Mouse (Mus musculus) lung, postnatal 25 days (tissue): ENCODE measurements at regions not wholly inside any gene's neighbourhood (a gene's known extent, or its start where the extent isn't known, plus 50 kb on each side); places are given as distances from the start of the nearest gene placed in this dataset.

ENCODE experiments used
- DNase-seq: peaks from one replicate; pipeline ENCODE4 v3.0.0; 2022; ENCODE audit warnings: low spot score

GRCm38 (mm10) chr9:103813791-103814190 lies 52.2 kb upstream of the Tmem108 start:
- DNase-seq: no peak

DNA sequence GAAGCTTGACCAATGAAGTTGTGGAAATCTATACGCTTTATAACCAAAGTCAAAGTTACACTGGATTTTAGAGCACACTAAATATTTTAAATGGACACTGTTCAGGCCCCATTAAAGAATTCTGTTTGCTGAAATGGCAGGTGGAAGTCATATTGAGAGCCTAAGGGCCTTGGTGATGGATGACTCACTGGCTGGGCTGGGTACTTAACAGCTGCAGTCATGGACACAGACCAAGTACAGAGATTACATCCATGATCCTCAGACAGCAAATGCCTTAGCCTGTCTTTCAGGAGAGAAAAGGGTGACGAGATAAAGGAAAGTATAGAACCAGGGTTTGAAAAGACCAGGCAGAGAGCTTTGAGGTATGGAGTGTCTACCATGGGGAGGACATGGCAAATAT lies 57.4 kb upstream of the Tmem108 start:
- DNase-seq: no peak

DNA sequence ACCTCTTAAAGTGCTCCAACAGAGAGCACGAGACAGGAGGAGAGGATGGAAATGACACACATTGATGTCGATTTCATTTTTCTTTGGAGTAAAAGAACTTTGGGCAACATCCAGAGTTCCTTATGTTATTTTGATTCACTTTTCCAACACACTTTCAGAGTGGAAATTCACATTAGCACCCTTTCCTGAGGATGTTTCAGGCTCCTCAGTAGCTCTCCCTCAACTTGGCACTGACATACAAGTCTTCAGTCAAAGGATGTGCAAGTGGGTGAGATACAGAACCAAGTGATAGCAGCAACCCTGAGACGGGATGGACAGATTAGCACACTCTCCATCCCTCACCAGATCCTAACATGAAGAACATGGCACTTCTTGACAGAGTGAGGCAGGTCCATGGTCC lies 60.0 kb upstream of the Tmem108 start:
- no peak for DNase-seq

DNA sequence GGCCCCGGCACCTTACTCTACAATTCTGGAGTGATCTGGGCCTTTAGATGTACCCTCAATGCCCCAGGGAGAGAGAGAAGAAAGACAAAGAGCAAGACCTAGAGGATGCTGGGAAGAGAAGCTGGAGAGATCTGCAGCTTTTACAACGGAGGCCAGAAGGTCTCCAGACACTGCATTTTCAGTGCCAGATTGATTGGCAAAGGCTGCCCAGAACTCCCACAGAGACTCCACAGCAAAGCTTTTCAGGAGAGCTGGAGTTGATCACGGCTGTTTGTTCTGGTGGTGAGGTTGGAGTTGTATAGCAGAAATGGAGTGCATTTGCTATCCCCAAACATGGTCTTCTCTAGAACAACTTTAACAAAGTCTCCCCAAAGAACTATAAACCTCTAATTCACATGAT lies 61.9 kb upstream of the Tmem108 start:
- DNase-seq: no peak

GRCm38 (mm10) chr9:103841199-103841598 lies 79.6 kb upstream of the Tmem108 start:
- DNase-seq: no peak

DNA sequence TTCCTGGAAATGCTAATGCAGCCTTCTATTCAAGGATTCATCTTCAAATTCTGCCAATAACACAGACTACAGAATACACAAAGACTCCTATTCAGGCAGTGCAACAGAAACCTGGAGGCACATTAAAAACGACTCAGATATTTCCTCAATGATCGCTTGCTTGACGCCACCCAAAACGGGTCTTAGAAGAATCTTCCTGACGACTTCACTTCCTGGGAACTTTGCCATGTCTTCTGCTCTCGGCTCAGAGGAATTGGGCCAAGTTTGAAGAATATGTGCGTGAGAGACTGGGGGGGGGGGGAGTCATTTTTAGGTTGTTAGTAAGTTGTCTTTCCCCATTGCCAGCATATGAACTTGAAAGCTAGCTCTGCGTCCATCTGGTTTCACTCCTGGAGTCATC lies 82.2 kb upstream of the Tmem108 start:
- no peak for DNase-seq

GRCm38 (mm10) chr9:103845916-103846457 lies 84.3 kb upstream of the Tmem108 start:
- no peak for DNase-seq

DNA sequence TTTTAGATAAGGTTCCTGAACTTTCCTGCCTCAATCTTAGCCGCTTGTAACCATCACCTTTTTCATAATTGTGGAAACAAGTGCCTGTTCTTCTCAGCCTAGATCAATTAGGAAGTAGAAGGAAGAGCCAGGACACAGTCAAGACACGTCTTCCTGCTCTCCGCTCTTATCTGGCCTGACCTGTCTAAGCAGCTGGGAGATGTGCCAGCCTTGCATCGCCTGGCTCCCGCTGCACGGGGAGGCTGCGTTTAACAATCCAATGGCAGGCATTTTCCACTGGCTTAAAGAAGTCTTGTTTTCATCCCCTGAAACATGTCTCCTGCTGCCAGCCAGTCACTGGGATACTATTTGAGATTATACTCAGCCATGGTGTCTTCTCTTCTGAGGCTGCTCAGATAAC lies 86.3 kb upstream of the Tmem108 start:
- DNase-seq: no peak

DNA sequence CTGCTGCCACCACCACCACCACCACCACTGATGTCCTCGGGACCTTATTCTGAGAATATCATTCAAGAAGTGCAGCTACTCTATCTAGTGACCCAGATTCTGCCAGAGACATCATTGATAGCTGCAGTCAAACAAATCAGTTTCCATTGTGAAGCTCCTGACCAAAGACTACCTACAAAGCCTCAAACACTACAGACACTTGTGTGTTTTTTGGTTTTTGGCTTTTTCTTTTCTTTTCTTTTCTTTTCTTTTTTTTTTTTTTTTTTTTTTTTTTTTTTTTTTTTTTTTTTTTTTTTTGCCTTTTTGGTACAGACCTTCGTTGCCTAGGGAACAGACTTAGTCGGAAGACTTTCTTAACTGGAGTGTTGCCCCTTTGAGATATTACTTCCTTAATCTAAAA lies 87.4 kb upstream of the Tmem108 start:
- DNase-seq: no peak

- DNase-seq: no peak
Observed at GRCm38 (mm10) chr9:103852691-103853090, 91.1 kb upstream of the Tmem108 start.

DNA sequence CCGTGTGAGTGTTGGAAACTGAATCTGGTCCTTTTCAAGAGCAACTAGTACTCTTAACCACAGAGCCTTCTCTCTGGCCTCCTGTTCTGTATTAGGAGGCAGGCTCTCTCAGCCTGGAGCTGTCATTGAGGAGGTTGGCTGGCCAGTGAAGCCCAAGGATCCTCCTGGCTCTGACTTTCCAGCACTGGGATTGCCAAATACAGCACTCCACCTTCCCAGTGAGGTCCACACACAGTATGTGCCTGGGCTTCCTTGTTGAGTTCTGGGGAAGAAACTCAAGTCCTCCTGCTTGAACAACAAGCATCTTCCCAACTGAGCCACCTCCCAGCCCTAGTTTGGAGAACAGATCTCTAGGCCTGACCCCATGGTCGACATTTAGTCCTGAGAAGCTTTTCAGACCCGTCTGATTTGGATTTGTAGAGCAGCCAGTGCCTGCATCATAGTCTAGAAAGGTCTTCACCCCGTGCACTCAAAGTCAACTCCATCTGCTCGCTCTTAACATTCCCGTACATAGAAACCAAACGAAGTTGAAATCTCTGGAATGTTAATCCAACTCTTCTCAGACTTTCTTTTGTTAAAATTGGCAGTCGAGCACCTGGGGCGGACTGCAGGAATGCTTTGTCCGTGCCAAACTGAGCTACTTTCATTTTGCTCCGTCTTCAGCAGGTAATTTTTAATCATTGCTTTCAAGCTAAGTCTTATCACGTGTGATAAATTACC lies 99.2 kb upstream of the Tmem108 start:
- DNase-seq: peak; percentile 34

DNA sequence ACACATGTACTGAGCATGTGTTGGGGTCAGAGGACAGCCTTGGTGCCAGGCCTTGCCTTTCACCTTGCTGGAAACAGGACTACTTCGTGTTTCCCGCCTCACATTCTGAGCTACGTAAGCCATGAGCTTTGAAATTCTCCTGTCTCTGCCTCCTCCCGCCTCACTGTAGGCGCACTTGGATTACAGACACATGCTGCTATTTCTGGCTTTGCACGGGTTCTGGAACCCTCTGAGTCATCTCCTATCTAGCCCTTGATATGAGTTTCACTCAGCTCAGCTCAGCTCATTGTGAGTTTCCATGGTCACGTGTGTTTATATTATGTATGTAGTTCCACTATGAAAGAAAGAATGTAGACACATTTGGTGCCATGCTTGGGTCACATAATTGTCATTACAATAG lies 100.9 kb upstream of the Tmem108 start:
- no peak for DNase-seq

- DNase-seq: no peak
Observed at GRCm38 (mm10) chr9:103867433-103868209, 106.0 kb upstream of the Tmem108 start.

DNA sequence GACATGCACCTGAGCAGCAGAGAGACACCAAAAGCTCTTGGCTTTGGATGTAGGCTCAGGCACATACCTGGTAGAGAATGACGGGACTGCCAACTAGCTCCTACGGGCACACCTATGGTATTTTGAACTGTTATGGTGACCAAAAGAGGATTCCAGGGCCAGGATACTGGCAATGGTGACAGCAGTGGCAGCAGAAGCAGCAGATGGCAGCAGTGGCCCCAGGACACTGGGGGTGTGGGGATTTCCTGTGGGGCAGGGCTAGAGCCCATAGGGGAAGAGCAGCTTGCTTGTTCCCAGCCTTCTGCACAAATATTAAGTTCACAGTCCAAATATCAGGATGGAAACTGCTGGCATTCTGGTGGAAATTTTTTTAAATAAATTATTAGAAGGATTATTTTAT lies 107.6 kb upstream of the Tmem108 start:
- no peak for DNase-seq

DNA sequence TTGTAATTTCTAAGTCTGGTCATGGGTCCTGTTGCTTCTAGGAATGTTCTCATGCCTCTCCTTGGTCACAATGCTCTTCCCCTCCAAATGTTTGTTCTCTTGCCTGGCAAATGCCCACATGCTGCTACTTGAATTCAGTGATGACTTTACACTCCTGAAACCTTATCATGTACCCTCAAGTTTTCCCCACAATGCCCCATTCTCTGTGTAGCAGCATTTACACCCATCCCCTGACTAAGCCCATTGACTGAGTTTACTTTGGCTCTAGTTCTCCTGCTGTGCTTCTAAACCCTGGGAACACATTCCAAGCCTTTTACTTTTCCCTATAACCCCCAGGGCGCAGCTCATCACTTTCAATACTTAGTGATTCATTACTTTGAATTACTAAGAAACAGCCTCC lies 110.5 kb upstream of the Tmem108 start:
- DNase-seq: peak; percentile 21

DNA sequence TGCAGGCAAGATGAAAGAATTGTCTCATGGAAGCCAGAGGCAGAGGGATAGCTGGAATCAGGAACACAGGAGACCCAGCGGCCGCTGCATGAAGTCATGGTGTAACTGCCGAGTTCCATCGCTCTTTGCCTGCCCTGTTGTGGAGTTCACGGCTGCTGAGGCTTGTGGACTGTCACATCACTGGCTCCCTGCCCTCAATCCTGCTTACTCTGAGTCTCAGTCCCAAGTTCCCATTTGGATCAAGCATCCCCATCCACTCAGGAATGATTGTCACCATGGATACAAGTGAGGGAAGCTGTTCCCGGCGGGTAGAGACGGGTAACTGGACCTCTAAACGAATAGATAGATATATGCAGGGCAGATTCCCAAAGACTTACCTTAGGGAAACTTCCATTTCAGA lies 112.2 kb upstream of the Tmem108 start:
- no peak for DNase-seq

- DNase-seq: no peak
Observed at GRCm38 (mm10) chr9:103877851-103878250, 116.2 kb upstream of the Tmem108 start.

DNA sequence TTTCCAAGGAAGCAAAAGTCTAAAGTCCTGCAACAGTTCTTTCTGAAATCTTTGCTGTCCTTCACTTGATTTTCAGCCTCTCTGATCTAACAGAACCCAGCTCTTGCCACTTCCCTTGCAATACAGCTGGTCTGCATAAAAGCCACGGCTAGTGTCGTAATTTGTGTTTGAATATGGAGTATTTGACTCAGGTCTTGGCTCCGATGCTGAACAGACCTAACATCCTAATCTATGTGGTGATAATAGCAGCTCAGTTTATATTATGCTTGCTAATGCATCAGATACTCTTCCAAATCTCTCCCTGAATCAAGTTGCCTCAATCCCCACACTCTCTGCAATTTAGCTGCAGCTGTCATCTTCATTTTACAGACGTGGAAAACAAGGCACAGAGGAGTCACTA lies 109.5 kb upstream of the Nphp3 start:
- no peak for DNase-seq

GRCm38 (mm10) chr9:103894376-103894775 lies 108.0 kb upstream of the Nphp3 start:
- DNase-seq: no peak

DNA sequence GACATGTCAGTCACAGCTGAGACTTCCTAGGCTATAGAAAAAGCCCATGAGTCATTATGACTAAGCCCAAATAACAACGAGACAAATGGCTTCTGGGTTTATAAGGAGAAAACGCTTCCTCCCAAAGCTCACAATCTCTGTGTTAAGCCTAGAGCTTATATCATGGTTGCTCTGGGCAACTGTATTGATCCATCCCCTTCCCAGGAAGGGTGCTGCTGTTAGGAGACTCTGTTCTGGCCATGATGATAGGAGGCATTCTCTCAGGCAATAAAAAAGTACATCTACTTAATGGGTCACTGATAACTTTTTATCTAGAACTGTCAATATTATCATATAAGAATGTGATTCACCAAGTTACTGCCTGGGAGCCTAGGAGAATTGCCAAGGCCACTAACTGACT lies 103.0 kb upstream of the Nphp3 start:
- DNase-seq: no peak

- DNase-seq: no peak
Observed at GRCm38 (mm10) chr9:103911347-103911746, 91.0 kb upstream of the Nphp3 start.

GRCm38 (mm10) chr9:103915126-103915525 lies 87.2 kb upstream of the Nphp3 start:
- DNase-seq: no peak

DNA sequence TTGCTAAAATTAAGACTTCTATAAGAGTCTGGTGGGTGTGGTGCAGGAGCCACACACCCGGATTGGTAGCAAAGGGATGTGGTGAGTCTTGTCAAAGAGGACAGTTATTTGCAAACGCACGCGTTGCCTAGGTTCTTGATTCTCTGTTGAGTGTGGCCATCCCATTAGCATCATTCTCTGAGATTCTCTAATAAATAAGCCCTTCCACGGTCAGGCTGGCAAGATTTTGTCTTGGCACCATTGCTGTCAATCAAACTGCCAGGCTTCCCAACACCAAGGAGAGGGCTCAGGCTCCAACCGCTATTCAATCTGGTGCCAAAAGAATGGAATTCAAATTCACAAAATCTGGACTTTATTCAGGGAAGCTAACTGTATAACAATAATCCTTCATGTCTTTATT lies 84.6 kb upstream of the Nphp3 start:
- no peak for DNase-seq

DNA sequence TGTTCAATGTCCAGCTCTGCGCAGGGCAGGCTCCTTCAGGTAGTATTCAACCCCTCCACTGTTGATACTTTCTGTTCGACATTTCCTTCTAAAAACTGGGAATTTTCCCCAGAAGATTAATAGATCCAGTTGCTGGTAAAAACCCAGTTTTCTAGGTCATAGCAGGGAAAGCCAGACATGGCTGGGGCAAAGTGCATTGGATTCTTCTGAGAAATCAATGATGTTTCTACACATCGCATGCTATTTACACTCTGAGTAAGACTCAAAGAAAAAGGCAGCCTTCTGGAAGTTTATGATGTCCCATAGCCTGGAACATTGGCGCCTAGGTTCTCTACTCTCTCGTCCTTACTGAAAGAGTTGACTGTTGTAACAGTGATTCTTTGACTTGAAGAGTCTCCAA lies 80.0 kb upstream of the Nphp3 start:
- DNase-seq: no peak
